Mouse (Mus musculus) hindbrain, embryonic 10.5 days (tissue): ENCODE results near the gene Gstm2. TPM values are rescaled to one million over a fixed set of nuclear protein-coding genes. Genes with fewer than 3 reads are reported as not detected.
"Not testable (repeated sequence)": the region's sequence is repeated elsewhere in the genome, so short reads cannot be mapped to it uniquely, and the experiment has no call there.

Source experiments
- DNase-seq: peaks from one replicate; pipeline ENCODE4 v3.0.0-alpha.2; 2017; ENCODE audit warnings: low spot score
- H3K27ac ChIP-seq: fragments of 300-500 bp; sonication (generic); 2 replicates; pipeline ENCODE4 v1.5.1; 2016; ENCODE audit warnings: mild to moderate bottlenecking, moderate library complexity
- H3K27me3 ChIP-seq: fragments of 300-500 bp; sonication (generic); 2 replicates; pipeline ENCODE4 v1.6.1; 2016; ENCODE audit warnings: mild to moderate bottlenecking; ENCODE audit not compliant: poor library complexity, insufficient read depth, severe bottlenecking
- H3K36me3 ChIP-seq: fragments of 300-500 bp; sonication (generic); 2 replicates; pipeline ENCODE4 v1.6.1; 2016; ENCODE audit warnings: mild to moderate bottlenecking, moderate library complexity
- H3K4me1 ChIP-seq: fragments of 300-500 bp; sonication (generic); replicated peaks from 2 replicates; pipeline ENCODE4 v1.6.1; 2016; ENCODE audit warnings: mild to moderate bottlenecking
- H3K4me3 ChIP-seq: fragments of 300-500 bp; sonication (generic); 2 replicates; pipeline ENCODE4 v1.5.1; 2016; ENCODE audit warnings: mild to moderate bottlenecking, moderate library complexity
- H3K9me3 ChIP-seq: fragments of 300-500 bp; sonication (generic); 2 replicates; pipeline ENCODE4 v1.6.1; 2016; ENCODE audit warnings: mild to moderate bottlenecking, moderate library complexity
- WGBS: fragments of 180-500 bp; shearing (Covaris S2); methylation state at CpG from one replicate; pipeline ENCODE4 v1.1.7; 2016; 5-methylcytosine and 5-hydroxymethylcytosine counted together
- polyA plus RNA-seq: library from polyadenylated mRNA; unstranded; fragments of >200 nt; fragmentation: Nextera tagmentation; extraction: Ambion mirVana; gene quantifications from 2 replicates; pipeline ENCODE4 v1.2.1, GENCODE M21; 2016

Gene Gstm2
- polyA plus RNA-seq, 1 experiment from 2014 or later = 25.7 TPM

GRCm38 (mm10) chr3:108016468-108016867, 30.2 kb upstream of the Gstm2 start:
- H3K36me3 ChIP-seq, H3K27me3 ChIP-seq, H3K9me3 ChIP-seq, DNase-seq: not testable (repeated sequence)
- Histone ChIP-seq H3K4me3 (peak overlapping the region; percentile 55; the same call in 1 of the 2 replicates), H3K4me1 (peaks cover 30% of the 10 kb centered on the region), H3K27ac (peak overlapping the region; percentile 23; the same call in 1 of the 2 replicates)
- 93% methylated on average over 5 of the region's 5 CpGs for WGBS

GRCm38 (mm10) chr3:108014974-108015346, 28.7 kb upstream of the Gstm2 start:
- 88% methylated on average over 2 of the region's 2 CpGs for WGBS
- Histone ChIP-seq H3K4me3 (no peak overlapping the region), H3K27me3 (no peaks in the 10 kb centered on the region), H3K36me3 (no peaks in the 10 kb centered on the region), H3K27ac (no peak overlapping the region), H3K4me1 (peaks cover 32% of the 10 kb centered on the region), H3K9me3 (no peaks in the 10 kb centered on the region)
- DNase-seq = no peak

- no peak overlapping the region for H3K27ac ChIP-seq
- no peaks in the 10 kb centered on the region for H3K27me3 ChIP-seq
- H3K9me3 ChIP-seq = no peaks in the 10 kb centered on the region
- no peaks in the 10 kb centered on the region for H3K36me3 ChIP-seq
- WGBS = 90% methylated on average over 8 of the region's 8 CpGs
- peaks cover 32% of the 10 kb centered on the region for H3K4me1 ChIP-seq
- no peak overlapping the region for H3K4me3 ChIP-seq
- no peak for DNase-seq
These were observed 28.1 kb upstream of the Gstm2 start for GRCm38 (mm10) chr3:108014098-108014973.

- Histone ChIP-seq H3K27ac (0 out of 2 replicates have a peak overlapping the region, but pooled peaks have one; percentile 8), H3K9me3 (no peaks in the 10 kb centered on the region), H3K36me3 (no peaks in the 10 kb centered on the region), H3K27me3 (no peaks in the 10 kb centered on the region), H3K4me1 (peaks cover 29% of the 10 kb centered on the region), H3K4me3 (no peak overlapping the region)
- 88% methylated on average over 4 of the region's 4 CpGs for WGBS
- no peak for DNase-seq
These were observed 27.1 kb upstream of the Gstm2 start for GRCm38 (mm10) chr3:108013331-108013871.

- Histone ChIP-seq H3K9me3 (no peaks in the 10 kb centered on the region), H3K36me3 (no peaks in the 10 kb centered on the region), H3K4me1 (peaks cover 12% of the 10 kb centered on the region), H3K27me3 (no peaks in the 10 kb centered on the region), H3K27ac (no peak overlapping the region), H3K4me3 (no peak overlapping the region)
- 57% methylated on average over 3 of the region's 3 CpGs for WGBS
- DNase-seq = no peak
These were observed 25.3 kb upstream of the Gstm2 start for GRCm38 (mm10) chr3:108011558-108011957.

GRCm38 (mm10) chr3:108010286-108010685, 24.0 kb upstream of the Gstm2 start:
- Histone ChIP-seq H3K4me3 (no peak overlapping the region), H3K36me3 (no peaks in the 10 kb centered on the region), H3K9me3 (no peaks in the 10 kb centered on the region), H3K27me3 (no peaks in the 10 kb centered on the region), H3K27ac (no peak overlapping the region), H3K4me1 (peaks cover 9% of the 10 kb centered on the region)
- DNase-seq = no peak
- WGBS = 77% methylated on average over 2 of the region's 2 CpGs

GRCm38 (mm10) chr3:108002021-108002420, 15.8 kb upstream of the Gstm2 start:
- no peak overlapping the region for H3K27ac ChIP-seq
- 86% methylated on average over 8 of the region's 8 CpGs for WGBS
- no peaks in the 10 kb centered on the region for H3K4me1 ChIP-seq
- no peaks in the 10 kb centered on the region for H3K27me3 ChIP-seq
- DNase-seq = no peak
- no peaks in the 10 kb centered on the region for H3K9me3 ChIP-seq
- no peak overlapping the region for H3K4me3 ChIP-seq
- H3K36me3 ChIP-seq = no peaks in the 10 kb centered on the region

- DNase-seq = no peak
- Histone ChIP-seq H3K27ac (no peak overlapping the region), H3K27me3 (no peaks in the 10 kb centered on the region), H3K36me3 (no peaks in the 10 kb centered on the region), H3K4me1 (no peaks in the 10 kb centered on the region), H3K9me3 (no peaks in the 10 kb centered on the region), H3K4me3 (no peak overlapping the region)
- 89% methylated on average over 3 of the region's 3 CpGs for WGBS
These were observed 13.2 kb upstream of the Gstm2 start for GRCm38 (mm10) chr3:107999491-107999890.

GRCm38 (mm10) chr3:107998591-107998990, 12.3 kb upstream of the Gstm2 start:
- WGBS = 84% methylated on average over 3 of the region's 3 CpGs
- no peaks in the 10 kb centered on the region for H3K9me3 ChIP-seq

GRCm38 (mm10) chr3:107996576-107996975, 10.3 kb upstream of the Gstm2 start:
- no peaks in the 10 kb centered on the region for H3K9me3 ChIP-seq
- WGBS = 84% methylated on average over 4 of the region's 4 CpGs
- DNase-seq = no peak

More at GRCm38 (mm10) chr3:107998591-107998990, 12.3 kb upstream of the Gstm2 start:
- Histone ChIP-seq H3K27me3 (no peaks in the 10 kb centered on the region), H3K4me3 (no peak overlapping the region), H3K27ac (no peak overlapping the region), H3K4me1 (no peaks in the 10 kb centered on the region), H3K36me3 (no peaks in the 10 kb centered on the region)
- DNase-seq = no peak

GRCm38 (mm10) chr3:107995974-107996373, 9.7 kb upstream of the Gstm2 start:
- not testable (repeated sequence) for H3K27me3 ChIP-seq, H3K4me3 ChIP-seq, H3K36me3 ChIP-seq, DNase-seq, H3K4me1 ChIP-seq, H3K9me3 ChIP-seq, H3K27ac ChIP-seq
- WGBS = 78% methylated on average over 2 of the region's 2 CpGs

More at GRCm38 (mm10) chr3:107996576-107996975, 10.3 kb upstream of the Gstm2 start:
- no peaks in the 10 kb centered on the region for H3K4me1 ChIP-seq
- no peak overlapping the region for H3K4me3 ChIP-seq
- no peak overlapping the region for H3K27ac ChIP-seq
- no peaks in the 10 kb centered on the region for H3K36me3 ChIP-seq
- H3K27me3 ChIP-seq = no peaks in the 10 kb centered on the region

GRCm38 (mm10) chr3:107985141-107985540, 1.1 kb downstream of the Gstm2 start:
- H3K27me3 ChIP-seq, H3K4me1 ChIP-seq, H3K36me3 ChIP-seq, H3K4me3 ChIP-seq, DNase-seq, H3K9me3 ChIP-seq, H3K27ac ChIP-seq: not testable (repeated sequence)
- whole genome bisulfite sequencing = 97% methylated on average over 2 of the region's 2 CpGs

GRCm38 (mm10) chr3:107984471-107984870, 1.8 kb downstream of the Gstm2 start:
- H3K27me3 ChIP-seq = no peaks in the 10 kb centered on the region
- no peaks in the 10 kb centered on the region for H3K36me3 ChIP-seq
- no peak overlapping the region for H3K4me3 ChIP-seq
- 83% methylated on average over 5 of the region's 5 CpGs for WGBS
- DNase-seq = no peak
- H3K27ac ChIP-seq = no peak overlapping the region
- peaks cover 7% of the 10 kb centered on the region; the same call in 1 of the 2 replicates for H3K4me1 ChIP-seq
- H3K9me3 ChIP-seq = no peaks in the 10 kb centered on the region
